Mouse (Mus musculus) heart, embryonic 15.5 days (tissue): ENCODE measurements around the gene Cdpf1. TPM values are rescaled to one million over a fixed set of nuclear protein-coding genes. Genes with fewer than 3 reads are reported as not detected.
"Not testable (repeated sequence)": the region's sequence is repeated elsewhere in the genome, so short reads cannot be mapped to it uniquely, and the experiment has no call there.

Experiments
- ATAC-seq: fragments of 200-750 bp; cut with Nextera tagmentation; replicated peaks from 2 replicates; pipeline ENCODE4 v1.8.0; 2017; ENCODE audit warnings: low read depth, moderate TSS enrichment; ENCODE audit not compliant: insufficient number of reproducible peaks, insufficient read depth, low FRiP score
- H3K27ac ChIP-seq: fragments of 300-500 bp; sonication (generic); 2 replicates; pipeline ENCODE4 v1.5.1; 2015; ENCODE audit warnings: mild to moderate bottlenecking, inconsistent platforms
- H3K27me3 ChIP-seq: fragments of 300-500 bp; sonication (generic); 2 replicates; pipeline ENCODE4 v1.6.1; 2015; ENCODE audit warnings: inconsistent platforms
- H3K36me3 ChIP-seq: fragments of 300-500 bp; sonication (generic); 2 replicates; pipeline ENCODE4 v1.6.1; 2015; ENCODE audit warnings: mild to moderate bottlenecking, inconsistent platforms
- H3K4me1 ChIP-seq: fragments of 300-500 bp; sonication (generic); replicated peaks from 2 replicates; pipeline ENCODE4 v1.6.1; 2015; ENCODE audit warnings: inconsistent platforms
- H3K4me2 ChIP-seq: fragments of 300-500 bp; sonication (generic); 2 replicates; pipeline ENCODE4 v1.6.1; 2015; ENCODE audit warnings: inconsistent platforms, mild to moderate bottlenecking, moderate library complexity
- H3K4me3 ChIP-seq: fragments of 300-500 bp; sonication (generic); 2 replicates; pipeline ENCODE4 v1.5.1; 2015; ENCODE audit warnings: mild to moderate bottlenecking, inconsistent platforms
- H3K9ac ChIP-seq: fragments of 300-500 bp; sonication (generic); 2 replicates; pipeline ENCODE4 v1.6.1; 2015; ENCODE audit warnings: mild to moderate bottlenecking, inconsistent platforms
- H3K9me3 ChIP-seq: fragments of 300-500 bp; sonication (generic); replicated peaks from 2 replicates; pipeline ENCODE4 v1.6.1; 2016; ENCODE audit warnings: inconsistent platforms
- WGBS: fragments of 180-500 bp; shearing (Covaris S2); methylation state at CpG from one replicate; pipeline ENCODE4 v1.1.7; 2015; ENCODE audit warnings: mixed read lengths; 5-methylcytosine and 5-hydroxymethylcytosine counted together
- polyA plus RNA-seq: library from polyadenylated mRNA; unstranded; fragments of >200 nt; fragmentation: Nextera tagmentation; extraction: Ambion mirVana; gene quantifications from 2 replicates; pipeline ENCODE4 v1.2.1, GENCODE M21; 2015

Gene Cdpf1
- polyA plus RNA-seq, 1 experiment from 2014 or later: 40.9 TPM

DNA sequence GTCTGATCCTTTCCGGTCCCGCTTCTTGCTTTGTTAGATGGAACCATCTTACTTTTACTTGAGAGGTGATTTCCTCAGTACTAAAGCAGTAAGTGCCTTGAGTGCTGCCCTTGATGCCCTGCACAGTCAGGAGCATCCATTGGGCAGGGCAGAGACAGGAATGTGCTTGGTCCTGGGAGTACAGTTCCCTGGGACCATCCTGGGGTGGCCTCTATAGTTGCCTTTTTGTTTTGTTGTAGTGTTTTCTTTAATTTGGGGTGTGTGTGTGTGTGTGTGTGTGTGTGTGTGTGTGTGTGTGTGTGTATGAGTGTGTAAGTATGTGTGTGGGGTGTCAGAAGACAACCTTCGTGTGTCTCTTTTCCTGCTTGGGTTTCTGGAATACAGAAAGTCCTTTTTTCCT is 27.2 kb downstream of the Cdpf1 start:
- 79% methylated on average over 3 of the region's 3 CpGs for WGBS
- Histone ChIP-seq H3K4me2 (no peak overlapping the region), H3K27me3 (no peaks in the 10 kb centered on the region), H3K36me3 (no peaks in the 10 kb centered on the region), H3K4me1 (peaks cover 13% of the 10 kb centered on the region), H3K9ac (no peak overlapping the region), H3K9me3 (no peaks in the 10 kb centered on the region), H3K27ac (no peak overlapping the region), H3K4me3 (no peak overlapping the region)
- ATAC-seq: no peak

DNA sequence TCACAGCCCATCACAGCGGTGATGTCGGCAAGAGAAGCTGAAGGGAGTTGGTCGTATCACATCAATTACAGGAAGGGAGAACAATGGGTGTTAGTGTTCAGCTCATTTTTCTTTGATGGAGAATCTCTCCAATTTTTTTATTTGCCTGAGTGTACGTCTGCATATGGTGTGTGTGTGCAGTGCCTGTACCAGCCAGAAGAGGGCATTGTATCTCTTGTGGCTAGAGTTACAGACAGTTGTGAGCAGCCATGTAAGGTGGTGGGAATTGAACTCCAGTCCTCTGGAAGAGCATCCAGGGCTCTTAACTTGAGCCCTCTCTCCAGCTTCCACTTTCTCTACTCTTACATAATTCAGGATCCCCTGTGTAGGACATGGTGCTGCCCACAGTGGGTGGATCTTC is 28.4 kb downstream of the Cdpf1 start:
- no peak overlapping the region for H3K9ac ChIP-seq
- no peaks in the 10 kb centered on the region for H3K27me3 ChIP-seq
- H3K27ac ChIP-seq: no peak overlapping the region
- no peak overlapping the region for H3K4me2 ChIP-seq
- 77% methylated on average over 4 of the region's 4 CpGs for WGBS
- no peaks in the 10 kb centered on the region for H3K9me3 ChIP-seq
- no peak for ATAC-seq
- no peaks in the 10 kb centered on the region for H3K36me3 ChIP-seq
- H3K4me3 ChIP-seq: no peak overlapping the region
- peaks cover 10% of the 10 kb centered on the region for H3K4me1 ChIP-seq

DNA sequence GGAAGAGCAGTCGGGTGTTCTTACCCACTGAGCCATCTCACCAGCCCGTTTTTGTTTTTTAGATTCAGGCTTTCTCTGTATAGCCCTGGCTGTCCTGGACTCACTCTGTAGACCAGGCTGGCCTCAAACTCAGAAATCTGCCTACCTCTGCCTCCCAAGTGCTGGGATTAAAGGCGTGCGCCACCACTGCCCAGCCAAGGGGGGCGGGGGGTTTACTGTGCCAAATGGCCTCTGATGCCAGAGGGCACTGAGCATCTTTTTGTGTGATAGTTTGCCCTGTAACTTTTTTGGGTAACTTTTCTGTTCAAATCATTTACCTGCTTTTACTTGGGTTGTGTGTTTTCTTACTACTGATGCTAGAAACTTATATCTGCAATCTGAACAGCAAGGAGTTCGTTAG is 32.6 kb downstream of the Cdpf1 start:
- ATAC-seq, H3K4me3 ChIP-seq: not testable (repeated sequence)
- 90% methylated on average over 6 of the region's 6 CpGs for WGBS

DNA sequence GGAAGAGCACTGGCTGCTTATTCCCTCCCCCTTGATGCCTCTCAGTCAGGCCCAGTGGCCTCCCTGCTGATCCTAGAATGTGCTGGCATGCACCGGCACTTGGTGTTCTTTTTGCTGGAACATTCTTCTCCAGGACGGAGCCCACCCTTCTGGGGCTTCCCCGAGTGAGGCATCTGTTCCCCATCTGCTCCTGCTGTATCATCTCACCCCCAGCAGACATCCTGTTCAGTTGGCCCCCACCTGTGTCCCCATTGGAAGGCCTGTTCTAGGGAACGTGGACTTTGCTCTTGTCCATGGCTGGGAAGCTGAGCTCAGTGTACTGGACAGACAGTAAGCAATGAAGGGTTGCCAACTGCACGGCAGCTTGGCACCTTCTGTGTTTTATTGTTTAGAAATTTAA is 34.7 kb downstream of the Cdpf1 start:
- no peaks in the 10 kb centered on the region for H3K9me3 ChIP-seq
- H3K27me3 ChIP-seq: no peaks in the 10 kb centered on the region
- no peak overlapping the region for H3K9ac ChIP-seq
- no peak overlapping the region for H3K4me2 ChIP-seq
- ATAC-seq: no peak
- WGBS: 77% methylated on average over 5 of the region's 5 CpGs
- no peaks in the 10 kb centered on the region for H3K4me1 ChIP-seq
- H3K27ac ChIP-seq: no peak overlapping the region
- no peak overlapping the region for H3K4me3 ChIP-seq
- H3K36me3 ChIP-seq: no peaks in the 10 kb centered on the region

More for the DNA sequence above, 32.6 kb downstream of the Cdpf1 start:
- H3K36me3 ChIP-seq, H3K4me2 ChIP-seq, H3K4me1 ChIP-seq, H3K9me3 ChIP-seq, H3K27me3 ChIP-seq, H3K27ac ChIP-seq, H3K9ac ChIP-seq: not testable (repeated sequence)

DNA sequence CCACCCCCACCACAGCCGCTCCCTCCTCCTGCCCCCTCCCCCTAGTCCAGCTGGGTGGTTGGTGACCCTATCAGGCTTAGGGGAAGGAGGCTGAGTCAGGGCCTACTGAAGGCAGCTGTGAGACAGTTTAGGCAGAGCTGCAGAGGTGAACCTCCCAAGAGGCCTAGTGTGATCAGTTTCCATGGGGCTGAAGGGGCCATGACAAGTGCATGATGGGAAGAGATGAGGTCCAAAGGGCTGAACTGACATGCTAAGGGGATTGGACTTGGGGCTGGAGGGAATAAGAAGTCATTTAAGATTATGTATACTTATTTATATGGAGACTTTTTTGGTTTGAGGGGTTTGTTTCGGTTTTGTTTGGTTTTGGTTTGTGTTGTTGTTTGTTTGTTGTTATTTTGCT is 35.3 kb downstream of the Cdpf1 start:
- Histone ChIP-seq H3K9ac (no peak overlapping the region), H3K27ac (no peak overlapping the region), H3K4me1 (no peaks in the 10 kb centered on the region), H3K36me3 (no peaks in the 10 kb centered on the region), H3K9me3 (no peaks in the 10 kb centered on the region), H3K27me3 (no peaks in the 10 kb centered on the region), H3K4me2 (no peak overlapping the region), H3K4me3 (no peak overlapping the region)
- 58% methylated on average over 2 of the region's 2 CpGs for WGBS
- no peak for ATAC-seq

DNA sequence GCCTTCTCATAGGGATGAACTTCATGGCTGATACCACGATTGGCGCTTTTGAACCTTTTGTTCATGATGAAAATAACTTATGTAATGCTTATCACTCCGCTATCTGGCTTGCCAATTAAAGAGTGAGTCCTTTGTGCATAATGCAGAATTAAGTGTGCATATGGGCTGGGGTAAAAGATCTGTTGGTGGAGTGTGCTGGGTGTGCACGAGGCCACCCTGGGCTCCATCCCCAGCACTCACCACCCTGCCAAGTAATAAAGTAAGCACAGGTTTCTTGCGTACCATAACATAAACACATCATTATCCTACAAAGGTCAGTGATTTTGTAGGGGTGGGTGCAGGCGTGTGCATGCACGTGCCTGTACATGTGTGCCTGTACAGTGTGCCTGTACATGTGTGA is 36.5 kb downstream of the Cdpf1 start:
- H3K9me3 ChIP-seq: no peaks in the 10 kb centered on the region
- no peak overlapping the region for H3K9ac ChIP-seq
- ATAC-seq: no peak
- H3K27me3 ChIP-seq: no peaks in the 10 kb centered on the region
- no peak overlapping the region for H3K27ac ChIP-seq
- H3K4me2 ChIP-seq: no peak overlapping the region
- no peak overlapping the region for H3K4me3 ChIP-seq
- no peaks in the 10 kb centered on the region for H3K4me1 ChIP-seq
- no peaks in the 10 kb centered on the region for H3K36me3 ChIP-seq
- 79% methylated on average over 7 of the region's 7 CpGs for WGBS

DNA sequence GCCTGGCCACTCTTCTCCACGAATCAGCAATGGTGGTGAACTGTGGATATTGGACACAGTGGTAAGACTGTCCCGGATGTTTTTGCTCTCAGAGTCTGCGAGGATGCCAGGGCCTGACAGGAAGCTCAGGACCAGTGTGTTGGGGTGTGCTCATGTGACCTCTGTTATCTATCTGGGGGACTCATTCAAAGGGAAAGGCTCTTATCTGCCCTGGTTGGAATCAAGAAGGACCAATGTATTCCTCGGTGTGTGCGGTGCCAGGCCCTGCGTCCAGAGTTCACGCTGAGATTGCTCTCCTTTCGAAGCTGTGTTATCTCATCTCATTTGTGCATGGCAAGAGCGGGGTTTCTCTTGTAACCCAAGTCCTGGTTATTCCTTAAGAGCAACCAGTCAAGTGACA is 37.1 kb downstream of the Cdpf1 start:
- no peak for ATAC-seq
- no peak overlapping the region for H3K4me3 ChIP-seq
- H3K27me3 ChIP-seq: no peaks in the 10 kb centered on the region
- no peaks in the 10 kb centered on the region for H3K36me3 ChIP-seq
- 64% methylated on average over 9 of the region's 9 CpGs for WGBS
- no peak overlapping the region for H3K9ac ChIP-seq
- H3K27ac ChIP-seq: no peak overlapping the region
- no peaks in the 10 kb centered on the region for H3K4me1 ChIP-seq
- H3K4me2 ChIP-seq: no peak overlapping the region
- no peaks in the 10 kb centered on the region for H3K9me3 ChIP-seq

DNA sequence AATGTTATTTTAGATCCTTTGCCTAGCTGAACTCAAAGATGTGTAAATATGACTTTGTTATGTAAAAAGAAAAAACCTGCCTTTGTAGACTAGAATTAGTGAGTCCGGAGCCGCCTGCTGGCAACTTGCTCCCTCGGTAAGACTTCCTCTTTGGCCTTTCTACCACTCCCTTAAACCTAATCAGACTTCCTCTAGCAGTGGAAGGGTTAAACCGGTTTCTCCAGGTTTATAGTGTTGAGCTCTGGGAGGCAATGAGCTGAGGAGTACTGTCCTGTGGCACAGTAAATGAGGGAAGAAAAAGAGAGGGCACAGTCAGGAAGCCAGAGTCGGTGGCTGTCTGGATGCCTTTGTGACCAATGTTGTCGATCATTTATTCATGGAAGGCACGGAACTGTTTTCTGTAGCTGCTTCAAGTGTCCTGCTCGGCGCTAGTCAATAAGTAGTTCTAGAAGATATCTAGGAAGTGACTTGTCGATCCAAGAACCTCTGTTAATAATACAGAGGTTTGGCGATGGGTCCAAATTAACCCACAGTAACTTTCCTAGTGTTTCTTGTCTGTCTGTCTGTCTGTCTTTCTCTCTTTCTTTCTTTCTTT is 39.3 kb downstream of the Cdpf1 start:
- WGBS: 73% methylated on average over 11 of the region's 11 CpGs
- Histone ChIP-seq H3K4me2 (no peak overlapping the region), H3K27me3 (no peaks in the 10 kb centered on the region), H3K9me3 (no peaks in the 10 kb centered on the region), H3K4me3 (no peak overlapping the region), H3K27ac (no peak overlapping the region), H3K9ac (no peak overlapping the region), H3K36me3 (no peaks in the 10 kb centered on the region), H3K4me1 (no peaks in the 10 kb centered on the region)
- ATAC-seq: no peak

DNA sequence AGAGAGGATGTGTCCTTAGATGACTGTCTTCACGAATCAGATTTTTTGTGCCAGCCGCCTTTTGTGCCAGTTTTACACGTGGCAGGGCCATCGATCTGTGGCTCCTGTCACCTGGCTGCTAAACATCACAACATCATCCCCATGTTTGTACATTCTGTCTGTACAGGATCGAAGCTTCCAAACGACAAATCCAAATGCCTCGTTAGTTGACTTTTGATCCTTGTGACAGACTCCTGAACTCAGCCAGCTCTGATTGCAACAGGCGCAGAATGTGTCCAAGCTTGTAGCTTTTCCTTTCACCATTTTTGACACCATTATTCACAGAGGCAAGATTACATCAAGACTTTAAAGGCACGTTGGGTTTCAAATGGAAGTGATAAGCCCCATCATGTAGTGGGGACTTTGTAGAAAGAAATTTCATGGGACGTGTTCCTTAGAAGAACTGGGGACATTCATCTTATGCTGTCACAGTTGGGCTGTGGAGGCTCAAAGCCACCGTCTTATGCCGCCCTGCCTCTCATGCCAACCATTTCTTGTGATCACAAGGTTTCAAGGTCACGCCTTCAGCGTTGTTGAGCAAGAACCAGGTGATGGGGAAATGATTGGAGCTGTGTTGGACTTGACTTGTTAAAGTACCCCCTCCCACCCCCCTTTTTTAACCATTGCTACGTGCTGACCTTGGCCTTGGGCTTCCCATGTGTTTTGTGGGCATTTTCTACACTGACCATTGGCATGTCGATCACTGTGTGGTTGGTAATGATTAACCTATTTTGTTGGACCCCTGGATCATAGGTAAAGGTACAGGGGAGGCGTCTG is 40.0 kb downstream of the Cdpf1 start:
- no peak overlapping the region for H3K4me3 ChIP-seq
- ATAC-seq: no peak
- H3K4me1 ChIP-seq: no peaks in the 10 kb centered on the region
- H3K36me3 ChIP-seq: no peaks in the 10 kb centered on the region
- H3K4me2 ChIP-seq: no peak overlapping the region
- WGBS: 81% methylated on average over 17 of the region's 17 CpGs
- H3K9ac ChIP-seq: no peak overlapping the region
- H3K27ac ChIP-seq: no peak overlapping the region
- H3K9me3 ChIP-seq: no peaks in the 10 kb centered on the region
- H3K27me3 ChIP-seq: no peaks in the 10 kb centered on the region

DNA sequence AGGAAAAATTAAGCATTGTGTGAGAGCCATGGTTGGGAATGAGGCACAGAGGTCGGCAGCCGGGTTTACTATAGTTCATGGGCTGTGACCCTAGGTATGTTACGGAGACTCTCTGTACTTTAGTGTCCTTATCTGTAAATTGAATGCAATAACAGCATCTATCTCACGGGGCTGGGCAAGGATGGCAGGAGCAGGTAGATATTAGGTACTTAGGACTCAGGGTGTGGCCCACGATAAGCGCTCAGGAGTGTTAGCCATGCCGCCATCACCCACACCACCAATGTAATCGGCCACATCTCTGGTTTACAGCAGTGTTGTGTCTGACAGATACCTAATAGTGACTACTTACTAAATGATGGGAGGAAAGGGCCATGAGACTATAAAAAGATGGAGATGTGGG is 42.5 kb downstream of the Cdpf1 start:
- Histone ChIP-seq H3K36me3 (no peaks in the 10 kb centered on the region), H3K4me3 (no peak overlapping the region), H3K9me3 (no peaks in the 10 kb centered on the region), H3K27ac (no peak overlapping the region), H3K4me1 (no peaks in the 10 kb centered on the region), H3K4me2 (no peak overlapping the region), H3K27me3 (no peaks in the 10 kb centered on the region), H3K9ac (no peak overlapping the region)
- ATAC-seq: no peak
- WGBS: 88% methylated on average over 8 of the region's 8 CpGs

DNA sequence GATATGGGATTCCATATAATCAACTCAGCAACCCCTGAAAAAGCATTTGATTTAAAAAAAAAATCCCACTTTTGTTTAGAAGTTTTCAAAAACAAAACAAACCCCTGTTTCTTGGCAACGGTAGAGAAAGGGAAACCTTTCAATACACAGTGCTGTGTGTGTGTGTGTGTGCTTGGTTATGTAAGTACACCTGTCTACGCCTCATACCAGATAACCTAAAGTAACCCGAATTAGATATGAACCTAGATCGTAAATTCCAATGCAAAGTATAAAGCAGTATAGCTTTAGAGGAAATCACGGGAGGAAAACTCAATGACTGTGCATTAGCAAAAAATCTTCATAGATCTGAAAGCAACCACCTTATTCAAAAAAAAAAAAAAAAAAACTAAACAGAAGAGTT is 44.8 kb downstream of the Cdpf1 start:
- Histone ChIP-seq H3K27ac (no peak overlapping the region), H3K4me2 (no peak overlapping the region), H3K4me3 (no peak overlapping the region), H3K36me3 (no peaks in the 10 kb centered on the region), H3K4me1 (peaks cover 6% of the 10 kb centered on the region; the same call in 1 of the 2 replicates), H3K27me3 (no peaks in the 10 kb centered on the region), H3K9me3 (no peaks in the 10 kb centered on the region), H3K9ac (no peak overlapping the region)
- no peak for ATAC-seq
- 83% methylated on average over 5 of the region's 5 CpGs for WGBS

DNA sequence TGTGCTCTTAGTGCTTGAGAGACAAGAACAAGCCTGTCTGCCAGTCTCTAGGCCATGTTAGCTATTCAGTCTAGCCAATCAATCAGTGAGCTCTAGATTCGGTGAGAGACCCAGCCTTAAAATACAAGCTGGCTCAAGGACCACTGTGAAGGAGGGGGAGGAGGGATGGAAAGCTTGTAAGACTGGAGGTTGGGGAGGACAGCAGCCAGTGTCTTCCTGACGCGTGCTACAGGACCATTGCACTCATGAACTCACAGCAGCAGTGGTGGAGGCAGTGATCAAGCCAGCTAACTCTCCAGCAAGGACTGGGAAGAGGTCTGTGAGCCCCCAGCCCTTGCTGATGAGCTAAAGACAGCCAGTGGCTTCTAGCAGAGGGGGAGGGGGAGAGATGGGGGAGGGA is 46.5 kb downstream of the Cdpf1 start:
- Histone ChIP-seq H3K27me3 (no peaks in the 10 kb centered on the region), H3K4me3 (no peak overlapping the region), H3K27ac (no peak overlapping the region), H3K4me1 (peaks cover 6% of the 10 kb centered on the region; the same call in 1 of the 2 replicates), H3K4me2 (no peak overlapping the region), H3K9ac (no peak overlapping the region), H3K36me3 (no peaks in the 10 kb centered on the region), H3K9me3 (no peaks in the 10 kb centered on the region)
- ATAC-seq: no peak
- WGBS: 44% methylated on average over 3 of the region's 3 CpGs
